Mouse (Mus musculus) embryonic facial prominence, embryonic 14.5 days (tissue): ENCODE results near the gene Timm8a1. TPM values are rescaled to one million over a fixed set of nuclear protein-coding genes. Genes with fewer than 3 reads are reported as not detected.
"Not testable (repeated sequence)": the region's sequence is repeated elsewhere in the genome, so short reads cannot be mapped to it uniquely, and the experiment has no call there.

Source experiments
- ATAC-seq: fragments of 200-750 bp; cut with Nextera tagmentation; 2 replicates; pipeline ENCODE4 v1.8.0; 2017; ENCODE audit warnings: low read depth, moderate number of reproducible peaks, moderate TSS enrichment
- DNase-seq: peaks from one replicate; pipeline ENCODE4 v3.0.0-alpha.2; 2015; ENCODE audit warnings: low spot score
- H3K27ac ChIP-seq: fragments of 300-500 bp; sonication (generic); replicated peaks from 2 replicates; pipeline ENCODE4 v1.5.1; 2014; ENCODE audit warnings: low read depth, mild to moderate bottlenecking, low read length, moderate library complexity
- H3K27me3 ChIP-seq: fragments of 300-500 bp; sonication (generic); replicated peaks from 2 replicates; pipeline ENCODE4 v1.6.1; 2014; ENCODE audit warnings: low read length; ENCODE audit not compliant: control insufficient read depth, insufficient read depth
- H3K36me3 ChIP-seq: fragments of 300-500 bp; sonication (generic); 2 replicates; pipeline ENCODE4 v1.6.1; 2014; ENCODE audit warnings: low read length, mixed read lengths; ENCODE audit not compliant: control insufficient read depth, insufficient read depth
- H3K4me1 ChIP-seq: fragments of 300-500 bp; sonication (generic); 2 replicates; pipeline ENCODE4 v1.6.1; 2014; ENCODE audit warnings: antibody characterized with exemption, low read length; ENCODE audit not compliant: control insufficient read depth, insufficient read depth
- H3K4me2 ChIP-seq: fragments of 300-500 bp; sonication (generic); 2 replicates; pipeline ENCODE4 v1.6.1; 2014; ENCODE audit warnings: low read depth, mild to moderate bottlenecking, low read length, moderate library complexity, mixed read lengths
- H3K4me3 ChIP-seq: fragments of 300-500 bp; sonication (generic); 2 replicates; pipeline ENCODE4 v1.5.1; 2014; ENCODE audit warnings: low read depth, mild to moderate bottlenecking, low read length
- H3K9ac ChIP-seq: fragments of 300-500 bp; sonication (generic); 2 replicates; pipeline ENCODE4 v1.6.1; 2014; ENCODE audit warnings: low read depth, mild to moderate bottlenecking, low read length, moderate library complexity, mixed read lengths
- H3K9me3 ChIP-seq: fragments of 300-500 bp; sonication (generic); 2 replicates; pipeline ENCODE4 v1.6.1; 2016; ENCODE audit warnings: low read length; ENCODE audit not compliant: control insufficient read depth
- WGBS: fragments of 180-500 bp; shearing (Covaris S2); extraction: QIAGEN DNeasy Blood & Tissue Kit; methylation state at CpG from one replicate; pipeline ENCODE4 v1.1.7; 2014; 5-methylcytosine and 5-hydroxymethylcytosine counted together
- polyA plus RNA-seq: library from polyadenylated mRNA; unstranded; fragments of >200 nt; fragmentation: Nextera tagmentation; extraction: Ambion mirVana; gene quantifications from 2 replicates; pipeline ENCODE4 v1.2.1, GENCODE M21; 2014

Gene Timm8a1
- polyA plus RNA-seq, 1 experiment from 2014 or later = 70.3 TPM

GRCm38 (mm10) chrX:134540414-134541135 lies 1.1 kb downstream of the Timm8a1 start:
- H3K4me1 ChIP-seq = no peaks in the 10 kb centered on the region
- ATAC-seq (no peak), DNase-seq (peak; percentile 15)
- H3K4me3 ChIP-seq = peak overlapping the region; percentile 53
- no peaks in the 10 kb centered on the region for H3K27me3 ChIP-seq
- no peaks in the 10 kb centered on the region for H3K9me3 ChIP-seq
- H3K27ac ChIP-seq = no peak overlapping the region
- no peaks in the 10 kb centered on the region for H3K36me3 ChIP-seq
- peak overlapping the region; percentile 68 for H3K9ac ChIP-seq
- 27% methylated on average over 12 of the region's 12 CpGs for WGBS
- H3K4me2 ChIP-seq = peak overlapping the region; percentile 57

DNA sequence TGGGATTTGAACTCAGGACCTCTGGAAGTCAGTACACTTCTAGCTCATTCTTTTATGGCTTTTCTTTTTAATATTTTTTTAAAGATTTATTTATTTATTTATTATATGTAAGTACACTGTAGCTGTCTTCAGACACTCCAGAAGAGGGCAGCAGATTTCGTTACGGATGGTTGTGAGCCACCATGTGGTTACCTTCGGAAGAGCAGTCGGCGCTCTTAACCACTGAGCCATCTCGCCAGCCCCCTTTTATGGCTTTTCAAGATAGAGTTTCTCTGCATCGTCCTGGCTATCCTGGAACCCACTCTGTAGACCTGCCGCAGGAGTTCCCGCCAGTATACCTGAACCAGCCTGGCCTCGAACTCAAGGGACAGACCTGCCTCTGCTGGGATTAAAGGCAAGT lies 1.9 kb downstream of the Timm8a1 start:
- H3K27me3 ChIP-seq, DNase-seq, H3K9ac ChIP-seq, H3K4me2 ChIP-seq, H3K9me3 ChIP-seq, H3K4me1 ChIP-seq, ATAC-seq, H3K4me3 ChIP-seq, H3K36me3 ChIP-seq, H3K27ac ChIP-seq: not testable (repeated sequence)
- 82% methylated on average over 10 of the region's 10 CpGs for WGBS

DNA sequence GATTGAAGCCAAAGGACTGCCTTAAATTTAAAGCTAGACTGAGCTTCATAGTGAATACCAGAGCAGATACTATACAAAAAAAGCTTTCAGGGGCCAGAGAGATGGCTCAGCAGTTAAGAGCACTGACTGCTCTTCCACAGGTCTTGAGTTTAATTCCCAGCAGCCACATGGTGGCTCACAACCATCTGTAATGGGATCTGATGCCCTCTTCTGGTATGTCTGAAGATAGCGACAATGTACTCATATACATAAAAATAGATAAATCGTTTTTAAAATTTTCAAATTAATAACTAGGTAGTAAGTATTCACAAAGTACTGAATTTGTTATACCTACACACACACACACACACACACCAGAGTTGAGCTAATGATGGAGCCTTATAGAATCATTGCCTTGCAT lies 8.3 kb downstream of the Timm8a1 start:
- Histone ChIP-seq H3K4me3 (no peak overlapping the region), H3K4me1 (no peaks in the 10 kb centered on the region), H3K36me3 (no peaks in the 10 kb centered on the region), H3K4me2 (no peak overlapping the region), H3K27me3 (no peaks in the 10 kb centered on the region), H3K9me3 (no peaks in the 10 kb centered on the region), H3K27ac (no peak overlapping the region), H3K9ac (no peak overlapping the region)
- 79% methylated on average over 2 of the region's 2 CpGs for WGBS
- ATAC-seq (no peak), DNase-seq (no peak)

GRCm38 (mm10) chrX:134525260-134525659 lies 16.4 kb downstream of the Timm8a1 start:
- Histone ChIP-seq H3K27me3 (no peaks in the 10 kb centered on the region), H3K36me3 (no peaks in the 10 kb centered on the region), H3K4me3 (no peak overlapping the region), H3K27ac (no peak overlapping the region), H3K9ac (no peak overlapping the region), H3K9me3 (no peaks in the 10 kb centered on the region), H3K4me1 (no peaks in the 10 kb centered on the region), H3K4me2 (no peak overlapping the region)
- ATAC-seq (no peak), DNase-seq (no peak)
- 78% methylated on average over 4 of the region's 4 CpGs for WGBS

DNA sequence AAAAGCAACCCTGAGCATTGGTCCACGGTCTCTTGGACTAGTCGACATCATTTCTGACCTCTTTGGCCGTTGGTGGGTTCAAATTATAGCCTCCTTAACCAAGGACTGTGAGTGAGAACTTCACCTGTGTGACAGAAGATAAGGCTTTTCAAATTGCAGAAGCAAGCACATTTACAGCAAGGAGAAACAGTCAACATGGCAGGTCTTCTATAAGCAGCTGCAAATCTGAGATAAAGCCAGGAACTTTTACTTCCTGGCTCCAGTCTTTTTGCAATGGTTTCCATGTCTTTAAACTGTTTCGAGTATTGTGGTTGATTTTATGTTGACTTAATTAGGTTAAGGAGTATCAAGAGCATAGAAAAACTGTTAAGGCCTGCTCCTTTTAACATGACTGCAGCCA lies 17.9 kb downstream of the Timm8a1 start:
- Histone ChIP-seq H3K4me1 (no peaks in the 10 kb centered on the region), H3K9ac (no peak overlapping the region), H3K9me3 (no peaks in the 10 kb centered on the region), H3K36me3 (no peaks in the 10 kb centered on the region), H3K27me3 (no peaks in the 10 kb centered on the region), H3K27ac (no peak overlapping the region), H3K4me2 (no peak overlapping the region), H3K4me3 (no peak overlapping the region)
- no peak for DNase-seq
- WGBS = 72% methylated on average over 4 of the region's 4 CpGs
- ATAC-seq = no peak

DNA sequence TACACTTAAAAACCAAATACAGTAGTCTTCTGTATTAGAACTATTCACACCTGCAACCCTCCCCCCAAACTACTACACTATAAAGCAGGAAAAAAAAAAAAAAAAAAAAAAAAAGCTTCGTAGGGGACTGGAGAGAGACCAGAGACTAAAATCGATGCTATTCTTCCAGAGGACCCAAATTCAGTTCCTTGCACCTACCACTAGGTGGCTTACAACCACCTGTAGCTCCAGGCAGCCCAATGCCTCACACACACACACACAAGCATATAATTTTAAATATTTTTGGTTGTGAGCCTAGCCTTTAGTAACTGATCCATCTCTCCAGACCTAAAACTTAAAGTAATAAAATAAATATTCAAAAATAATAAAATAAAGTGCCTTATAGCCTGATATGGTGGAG lies 32.2 kb downstream of the Timm8a1 start:
- Histone ChIP-seq H3K4me2 (no peak overlapping the region), H3K27ac (no peak overlapping the region), H3K27me3 (no peaks in the 10 kb centered on the region), H3K4me3 (no peak overlapping the region), H3K9me3 (no peaks in the 10 kb centered on the region), H3K4me1 (no peaks in the 10 kb centered on the region), H3K9ac (no peak overlapping the region), H3K36me3 (no peaks in the 10 kb centered on the region)
- DNase-seq (no peak), ATAC-seq (no peak)
- WGBS = 34% methylated on average over 2 of the region's 2 CpGs

GRCm38 (mm10) chrX:134507977-134508376 lies 33.7 kb downstream of the Timm8a1 start:
- 62% methylated on average over 6 of the region's 6 CpGs for WGBS

DNA sequence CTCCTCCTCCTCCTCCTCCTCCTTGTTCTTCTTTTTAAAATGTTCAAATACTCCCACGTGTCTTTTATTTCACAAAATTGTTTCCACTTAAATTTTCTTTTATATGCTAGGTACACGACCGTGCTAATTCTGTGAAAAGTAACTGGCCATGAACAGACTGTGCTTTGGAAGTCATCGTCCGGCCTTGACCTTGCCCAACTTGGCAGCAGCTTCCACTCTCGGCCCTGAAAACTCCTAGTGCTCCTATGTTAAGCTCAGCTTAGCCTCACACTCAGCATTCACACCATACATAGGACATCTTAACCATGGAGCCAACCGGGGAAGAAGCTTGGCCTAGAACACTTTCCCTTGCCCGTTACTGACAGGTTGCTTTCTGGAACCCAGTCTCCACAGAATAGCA lies 41.0 kb downstream of the Timm8a1 start:
- Histone ChIP-seq H3K9ac (no peak overlapping the region), H3K4me3 (no peak overlapping the region), H3K27ac (no peak overlapping the region), H3K4me2 (no peak overlapping the region), H3K27me3 (no peaks in the 10 kb centered on the region), H3K4me1 (no peaks in the 10 kb centered on the region), H3K36me3 (no peaks in the 10 kb centered on the region), H3K9me3 (no peaks in the 10 kb centered on the region)
- ATAC-seq (no peak), DNase-seq (no peak)
- 81% methylated on average over 8 of the region's 8 CpGs for WGBS

More at GRCm38 (mm10) chrX:134507977-134508376, 33.7 kb downstream of the Timm8a1 start:
- no peaks in the 10 kb centered on the region for H3K4me1 ChIP-seq
- no peaks in the 10 kb centered on the region for H3K27me3 ChIP-seq
- no peak for DNase-seq
- no peak overlapping the region for H3K27ac ChIP-seq
- no peak overlapping the region for H3K4me2 ChIP-seq
- no peaks in the 10 kb centered on the region for H3K36me3 ChIP-seq
- no peak for ATAC-seq
- H3K4me3 ChIP-seq = no peak overlapping the region
- no peaks in the 10 kb centered on the region for H3K9me3 ChIP-seq
- H3K9ac ChIP-seq = no peak overlapping the region
